Mouse (Mus musculus): ENCODE data around the gene Cdh13. TPM values are rescaled to one million over a fixed set of nuclear protein-coding genes. Genes with fewer than 3 reads are reported as not detected.

Cdh13 gene
- total RNA-seq, 1 experiment from 2014 or later: 6.3 TPM

GRCm38 (mm10) chr8:118380782-118381181 lies 97.2 kb downstream of the Cdh13 start:
- no peak for DNase-seq

GRCm38 (mm10) chr8:118381641-118382040 lies 98.1 kb downstream of the Cdh13 start:
- no peak for DNase-seq

GRCm38 (mm10) chr8:118384314-118384713 lies 100.8 kb downstream of the Cdh13 start:
- DNase-seq: no peak

- DNase-seq: no peak
Measured at GRCm38 (mm10) chr8:118389456-118389855, 105.9 kb downstream of the Cdh13 start.

GRCm38 (mm10) chr8:118393909-118394650 lies 110.5 kb downstream of the Cdh13 start:
- DNase-seq: peak; percentile 23

- no peak for DNase-seq
Measured at GRCm38 (mm10) chr8:118395178-118395577, 111.6 kb downstream of the Cdh13 start.

- DNase-seq: no peak
Measured at GRCm38 (mm10) chr8:118404836-118405235, 121.3 kb downstream of the Cdh13 start.

- no peak for DNase-seq
Measured at GRCm38 (mm10) chr8:118407322-118407721, 123.8 kb downstream of the Cdh13 start.

- DNase-seq: no peak
Measured at GRCm38 (mm10) chr8:118409396-118409795, 125.9 kb downstream of the Cdh13 start.

- DNase-seq: no peak
Measured at GRCm38 (mm10) chr8:118410341-118410970, 126.9 kb downstream of the Cdh13 start.

- no peak for DNase-seq
Measured at GRCm38 (mm10) chr8:118415672-118416071, 132.1 kb downstream of the Cdh13 start.

GRCm38 (mm10) chr8:118416811-118417355 lies 133.3 kb downstream of the Cdh13 start:
- no peak for DNase-seq

GRCm38 (mm10) chr8:118422624-118423023 lies 139.1 kb downstream of the Cdh13 start:
- no peak for DNase-seq

- DNase-seq: no peak
Measured at GRCm38 (mm10) chr8:118428941-118429340, 145.4 kb downstream of the Cdh13 start.

GRCm38 (mm10) chr8:118431731-118432440 lies 148.4 kb downstream of the Cdh13 start:
- DNase-seq: no peak

- DNase-seq: no peak
Measured at GRCm38 (mm10) chr8:118433553-118434180, 150.1 kb downstream of the Cdh13 start.

- no peak for DNase-seq
Measured at GRCm38 (mm10) chr8:118436751-118437150, 153.2 kb downstream of the Cdh13 start.

GRCm38 (mm10) chr8:118437152-118437551 lies 153.6 kb downstream of the Cdh13 start:
- DNase-seq: no peak

- no peak for DNase-seq
Measured at GRCm38 (mm10) chr8:118437874-118438273, 154.3 kb downstream of the Cdh13 start.

GRCm38 (mm10) chr8:118439857-118440256 lies 156.3 kb downstream of the Cdh13 start:
- DNase-seq: no peak

GRCm38 (mm10) chr8:118443361-118443760 lies 159.8 kb downstream of the Cdh13 start:
- DNase-seq: peak; percentile 46

- DNase-seq: no peak
Measured at GRCm38 (mm10) chr8:118444651-118445207, 161.2 kb downstream of the Cdh13 start.
